Mouse (Mus musculus) bone marrow macrophage, adult 2 months (primary cell): ENCODE results near the gene H2-Q7.

ENCODE experiments used
- CTCF ChIP-seq: IDR thresholded peaks from 2 replicates; pipeline ENCODE4 v1.5.1; 2012; ENCODE audit warnings: low read depth, mild to moderate bottlenecking, low read length, moderate library complexity
- POLR2A ChIP-seq: IDR thresholded peaks from 2 replicates; pipeline ENCODE4 v1.6.1; 2012; ENCODE audit warnings: mild to moderate bottlenecking, low read depth, low read length, borderline replicate concordance

DNA sequence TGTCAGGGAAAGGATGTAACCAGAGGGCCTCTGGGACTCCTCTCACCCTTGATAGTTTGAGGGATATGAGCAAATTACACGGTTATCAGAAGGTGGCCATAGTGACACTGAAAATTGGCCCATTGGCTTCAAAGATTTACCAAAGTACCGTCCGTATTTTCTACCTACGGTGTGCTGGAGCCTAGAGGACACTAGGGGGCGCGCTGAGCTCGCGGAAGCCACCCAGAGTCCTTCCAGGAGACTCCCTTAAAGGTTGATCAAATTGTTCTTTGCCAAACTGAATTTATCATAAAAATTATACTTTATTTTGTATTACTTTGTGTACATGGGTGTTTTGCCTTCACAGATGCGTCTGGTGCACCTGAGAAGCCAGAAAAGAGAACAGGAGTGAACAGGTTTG is 45.1 kb downstream of the H2-Q7 start:
- TF ChIP-seq CTCF (peak; percentile 80; the same call in 1 of the 2 replicates), POLR2A (no peak)
